In the genomic region with DNA sequence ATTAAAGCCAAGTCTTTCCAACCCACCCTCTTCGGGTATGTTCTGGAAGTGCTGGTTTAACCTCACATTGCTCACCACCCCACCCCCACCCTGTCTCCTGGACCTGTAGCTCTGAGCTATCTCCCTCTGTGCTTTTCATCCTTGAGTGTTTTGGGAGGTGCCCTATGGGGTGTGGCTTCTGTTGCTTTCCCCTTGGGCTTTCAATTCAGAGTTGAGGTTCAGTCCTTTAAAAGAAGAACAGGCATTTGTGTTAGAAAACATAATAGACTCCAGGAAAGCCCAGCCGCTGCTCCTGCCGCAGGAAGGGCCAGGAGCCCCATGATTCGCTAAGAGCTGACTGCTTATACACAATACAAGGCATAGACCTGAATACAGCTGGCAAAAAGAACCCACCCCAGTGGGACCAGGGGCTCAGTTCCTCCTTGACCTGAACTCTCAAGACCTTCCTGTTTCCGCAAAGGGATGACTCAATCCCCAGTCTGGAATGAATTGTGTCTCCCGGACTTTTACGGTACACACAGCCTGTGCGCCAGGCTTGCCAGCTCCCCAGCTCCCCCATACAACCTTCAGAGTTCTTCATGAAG, we compare ENCODE assay signal across 10 mouse cellular contexts. TPM values are rescaled to one million over a fixed set of nuclear protein-coding genes. Genes with fewer than 3 reads are reported as not detected.
A peak's percentile ranks its signal among the peaks of the same experiment; 100 is the strongest.
DNase-seq lines count a peak whose midpoint lies in the region; TF ChIP-seq lines count a peak whose summit lies in the region.
"Had no signal": no experiment of that assay in that cellular context is flagged by ENCODE, and none has a peak within 500 bp of the region (broad histone marks: within the 10 kb centered on the region; RNA-seq: fewer than 3 reads in every experiment).

No protein-coding gene starts in this region.

- intact Hi-C loops in gastrocnemius, adult 2 months (cut with DNase I) = loop anchor here (2.0 kb wide), 1 partner anchor 37 kb away; a partner anchor contains a TSS

- DNase-seq in gastrocnemius, adult 2 months = no peak
- DNase-seq in gastrocnemius, postnatal 4 days (ENCODE audit: low spot score in 2 of 2) = no peak
- DNase-seq in 3134 (ENCODE audit: extremely low read depth, insufficient read length, low spot score) = peak; percentile 56
- DNase-seq in lung, adult 18-20 months = peak; percentile 45 to 58
- no peak for DNase-seq in urinary bladder, postnatal 14 days (ENCODE audit: low spot score)
- no peak for DNase-seq in B cell, adult 2 months
- DNase-seq in retina, postnatal 1 day = no peak
- DNase-seq: cerebellum, adult 11 months; left cerebral cortex, postnatal 4 days had no signal

- peak overlapping the region; percentile 85 for H3K27ac ChIP-seq in gastrocnemius, adult 2 months
- H3K27ac ChIP-seq in cortical plate, adult 2 months (ENCODE audit: insufficient read depth, low read length) = no peak overlapping the region; the same call in 1 of the 2 replicates

- TF ChIP-seq CTCF in gastrocnemius, adult 2 months (IDR thresholded peaks at IDR 0.05) = no peak
- no peak for TF ChIP-seq CTCF in cortical plate, adult 2 months (IDR thresholded peaks at IDR 0.05; ENCODE audit: extremely low read depth, insufficient read depth, low read length)

- peak overlapping the region; percentile 69 for H3K4me3 ChIP-seq in gastrocnemius, adult 2 months
- peak overlapping the region; percentile 67; the same call in 1 of the 2 replicates for H3K4me3 ChIP-seq in cortical plate, adult 2 months (ENCODE audit: insufficient read depth, low read length)

- no peak for TF ChIP-seq POLR2A in cortical plate, adult 2 months (IDR thresholded peaks at IDR 0.05; ENCODE audit: extremely low read depth, insufficient read depth, low read length)

- H3K4me1 ChIP-seq in cortical plate, adult 2 months (ENCODE audit: control insufficient read depth, insufficient read depth, low read length) = peaks cover 7% of the 10 kb centered on the region; the same call in 1 of the 2 replicates

RNA-seq across cellular contexts. Expression of a gene that starts 36.9 kb away (rescaled TPM):
- 10 to 100 TPM; 26.3 to 36.9 TPM for total RNA-seq in gastrocnemius, adult 2 months (2021)
- 10 to 100 TPM; 31.6 to 39.0 TPM for total RNA-seq in gastrocnemius, postnatal 4 days (2021)
- polyA plus RNA-seq in cortical plate, adult 2 months (2012; rRNA removed) = 37.7 and 39.6 TPM in 2 replicates

Comparison
In these comparisons a context has a peak if more than half of its experiments do, and no peak if none do; other contexts are left out.
1. DNase-seq: peak in 3134 (single experiment) and lung, adult 18-20 months (2 of 2); none in gastrocnemius, adult 2 months (single experiment), gastrocnemius, postnatal 4 days (0 of 2), urinary bladder, postnatal 14 days (single experiment), B cell, adult 2 months (0 of 2) and retina, postnatal 1 day (single experiment).